Mouse (Mus musculus): ENCODE measurements around the gene Slit1. TPM values are rescaled to one million over a fixed set of nuclear protein-coding genes. Genes with fewer than 3 reads are reported as not detected.
A peak's percentile ranks its signal among the peaks of the same experiment; 100 is the strongest.

Gene Slit1
- polyA plus RNA-seq, 1 experiment from 2014 or later = 14.4 TPM

DNA sequence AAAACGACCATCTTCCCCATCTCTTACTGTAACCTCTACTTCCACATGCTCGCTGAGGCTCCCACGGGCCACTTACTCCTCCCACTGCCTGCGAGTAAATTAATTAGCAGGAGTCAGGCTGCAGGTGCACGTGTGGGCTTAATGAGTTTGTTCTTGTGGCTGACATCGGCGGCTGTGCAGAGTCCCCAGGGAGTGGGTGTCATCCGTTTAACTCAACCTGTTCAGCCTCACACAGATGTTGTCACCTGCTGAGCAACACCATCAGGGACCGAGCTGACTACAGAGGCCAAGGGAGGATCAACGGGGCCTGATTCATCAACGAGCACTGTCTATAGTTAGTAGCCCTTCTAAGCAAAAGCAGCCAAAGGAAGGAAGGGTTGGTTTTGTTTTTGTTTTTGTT lies 100.5 kb downstream of the Slit1 start:
- no peak for ATAC-seq
- no peak overlapping the region for H3K27ac ChIP-seq
- WGBS = 38% methylated on average over 11 of the region's 11 CpGs

DNA sequence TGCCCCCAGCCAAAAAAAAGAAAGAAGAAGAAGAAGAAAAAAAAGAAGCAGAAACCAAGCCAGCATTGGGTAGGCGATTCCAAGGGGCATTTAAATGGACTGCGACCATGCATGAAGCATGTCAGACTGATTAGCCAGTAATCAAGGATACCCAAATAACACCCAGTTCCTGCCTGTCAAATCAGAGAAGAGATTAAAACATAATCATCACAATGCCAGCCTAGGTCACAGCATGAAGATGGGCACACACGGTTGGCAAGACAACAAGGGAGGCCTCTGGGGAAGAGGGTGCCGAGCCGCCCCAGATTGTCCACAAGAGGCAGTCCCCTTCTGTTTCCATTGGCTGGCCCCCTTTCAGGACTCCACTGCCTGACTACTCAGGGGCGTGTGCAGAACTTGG lies 108.5 kb downstream of the Slit1 start:
- WGBS = 53% methylated on average over 6 of the region's 6 CpGs
- Histone ChIP-seq H3K27me3 (0 out of 2 replicates have a peak, but pooled peaks cover 3% of the 10 kb centered on the region), H3K4me2 (no peak overlapping the region), H3K4me1 (peaks cover 3% of the 10 kb centered on the region; the same call in 1 of the 2 replicates), H3K36me3 (ENCODE audit: poor library complexity, severe bottlenecking) (peaks cover 5% of the 10 kb centered on the region; the same call in 1 of the 2 replicates), H3K4me3 (no peak overlapping the region), H3K9me3 (replicated peaks) (no peaks in the 10 kb centered on the region), H3K9ac (no peak overlapping the region), H3K27ac (no peak overlapping the region)
- ATAC-seq = no peak

More for the DNA sequence above, 100.5 kb downstream of the Slit1 start:
- Histone ChIP-seq H3K27me3 (no peaks in the 10 kb centered on the region), H3K9ac (no peak overlapping the region), H3K4me3 (no peak overlapping the region), H3K9me3 (replicated peaks) (no peaks in the 10 kb centered on the region; the same call in 1 of the 2 replicates), H3K36me3 (ENCODE audit: poor library complexity, severe bottlenecking) (peaks cover 20% of the 10 kb centered on the region), H3K4me2 (no peak overlapping the region), H3K4me1 (no peaks in the 10 kb centered on the region)

DNA sequence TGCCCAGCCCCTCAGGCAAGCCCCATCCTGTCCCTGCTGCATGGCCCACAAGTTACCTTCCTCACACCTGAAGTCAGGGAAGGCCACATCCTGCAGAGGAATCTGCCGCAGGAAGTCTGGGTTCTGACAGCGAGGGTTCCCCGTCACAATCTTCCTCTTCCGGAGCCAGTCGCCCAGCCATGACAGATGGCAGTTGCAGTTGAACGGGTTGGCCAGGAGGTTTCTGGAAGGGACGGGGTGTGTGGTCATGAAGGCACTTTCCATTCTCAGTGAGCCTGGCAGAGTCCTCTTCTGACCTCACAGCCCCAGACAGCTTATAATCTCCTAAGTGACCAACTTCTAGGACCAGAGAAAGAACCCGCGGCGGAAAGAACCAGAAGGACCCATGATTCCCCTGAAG lies 109.4 kb downstream of the Slit1 start:
- Histone ChIP-seq H3K27me3 (0 out of 2 replicates have a peak, but pooled peaks cover 3% of the 10 kb centered on the region), H3K4me1 (peaks cover 8% of the 10 kb centered on the region; the same call in 1 of the 2 replicates), H3K4me2 (no peak overlapping the region), H3K4me3 (no peak overlapping the region), H3K36me3 (ENCODE audit: poor library complexity, severe bottlenecking) (peaks cover 5% of the 10 kb centered on the region; the same call in 1 of the 2 replicates), H3K27ac (no peak overlapping the region), H3K9ac (no peak overlapping the region), H3K9me3 (replicated peaks) (no peaks in the 10 kb centered on the region)
- WGBS = 95% methylated on average over 10 of the region's 10 CpGs
- ATAC-seq = no peak

DNA sequence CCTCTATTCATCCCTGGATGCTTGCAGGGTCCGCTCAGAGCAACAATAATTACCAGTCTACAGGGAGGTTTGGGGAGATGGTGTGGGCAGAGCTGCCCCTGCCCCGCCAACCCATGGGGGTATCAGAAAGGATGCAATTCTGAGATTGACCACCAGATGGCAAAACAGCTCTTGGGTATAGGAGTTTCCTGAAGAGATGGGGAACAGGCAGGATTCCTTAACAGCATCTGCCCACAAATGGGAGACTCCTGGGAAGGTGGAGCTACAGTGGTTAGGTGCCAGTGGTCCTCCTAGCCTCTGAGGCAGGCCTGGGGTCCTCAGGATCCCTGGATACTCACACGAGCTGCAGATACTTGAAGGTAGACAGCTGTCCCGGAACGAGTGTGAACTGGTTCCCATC lies 113.9 kb downstream of the Slit1 start:
- peaks cover 3% of the 10 kb centered on the region; the same call in 1 of the 2 replicates for H3K27me3 ChIP-seq
- no peak overlapping the region for H3K9ac ChIP-seq
- H3K4me3 ChIP-seq = no peak overlapping the region
- H3K4me1 ChIP-seq = peaks cover 12% of the 10 kb centered on the region; the same call in 1 of the 2 replicates
- H3K27ac ChIP-seq = no peak overlapping the region
- H3K4me2 ChIP-seq = no peak overlapping the region
- peak; percentile 75 for ATAC-seq
- WGBS = 40% methylated on average over 5 of the region's 5 CpGs
- peaks cover 37% of the 10 kb centered on the region for H3K36me3 ChIP-seq (ENCODE audit: poor library complexity, severe bottlenecking)
- H3K9me3 ChIP-seq (replicated peaks) = peaks cover 4% of the 10 kb centered on the region; the same call in 1 of the 2 replicates

DNA sequence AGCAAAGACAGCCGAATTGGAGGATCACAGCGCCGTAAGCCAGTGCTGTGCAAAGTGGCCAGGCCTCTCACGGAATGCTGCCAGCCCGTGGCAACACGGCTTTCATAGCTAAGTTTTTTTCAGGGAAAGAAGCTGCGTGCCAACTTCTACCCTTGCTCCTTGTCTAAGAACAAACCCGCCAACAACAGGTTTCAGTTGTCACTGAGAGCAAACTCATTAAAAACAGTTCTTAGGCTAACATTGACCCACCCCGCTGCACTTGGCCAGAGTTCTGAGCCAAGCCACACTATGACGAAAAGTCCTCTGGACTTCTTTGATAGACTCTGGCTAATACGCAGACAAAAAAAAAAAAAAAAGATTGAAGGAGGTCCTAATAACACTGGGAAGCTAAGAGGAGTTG lies 114.5 kb downstream of the Slit1 start:
- no peak overlapping the region for H3K4me2 ChIP-seq
- peaks cover 3% of the 10 kb centered on the region; the same call in 1 of the 2 replicates for H3K27me3 ChIP-seq
- no peak overlapping the region for H3K9ac ChIP-seq
- no peak overlapping the region for H3K27ac ChIP-seq
- H3K4me1 ChIP-seq = peaks cover 12% of the 10 kb centered on the region; the same call in 1 of the 2 replicates
- 58% methylated on average over 11 of the region's 11 CpGs for WGBS
- ATAC-seq = peak; percentile 20; the same call in 1 of the 2 replicates
- peaks cover 40% of the 10 kb centered on the region for H3K36me3 ChIP-seq (ENCODE audit: poor library complexity, severe bottlenecking)
- peaks cover 4% of the 10 kb centered on the region; the same call in 1 of the 2 replicates for H3K9me3 ChIP-seq (replicated peaks)
- no peak overlapping the region for H3K4me3 ChIP-seq

DNA sequence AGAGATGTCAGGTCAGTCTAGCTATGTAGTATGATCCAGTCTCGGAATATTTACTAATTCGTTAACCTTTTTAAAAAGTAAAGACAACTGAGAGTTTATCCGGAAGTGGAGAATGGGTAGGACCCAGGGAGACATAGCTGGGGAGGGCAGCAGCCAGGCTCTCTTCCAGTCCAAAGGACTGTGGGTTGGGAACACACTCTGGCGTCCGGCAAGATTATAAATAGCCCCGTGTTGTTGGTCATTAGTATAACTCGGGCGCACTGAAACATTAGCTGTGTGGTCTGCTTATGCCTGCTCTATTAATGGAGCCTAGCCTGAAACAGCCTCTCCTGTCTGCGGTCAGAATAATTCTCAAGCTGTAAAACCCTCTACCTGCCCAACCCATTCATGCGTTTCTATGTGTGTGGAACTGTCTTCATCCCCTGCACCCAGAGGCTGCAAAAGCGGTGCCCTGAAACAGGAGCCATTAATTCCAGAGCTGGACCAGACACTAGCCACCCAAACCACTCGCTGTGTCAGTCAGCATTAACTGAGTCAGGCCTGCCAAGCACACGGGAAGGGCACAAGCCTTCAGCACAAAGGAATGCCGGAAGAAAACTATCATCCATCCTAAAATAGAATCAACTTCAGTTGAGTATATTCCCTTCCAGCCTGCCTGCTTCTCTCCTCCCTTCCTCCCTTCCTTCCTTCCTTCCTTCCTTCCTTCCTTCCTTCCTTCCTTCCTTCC lies 122.9 kb downstream of the Slit1 start:
- H3K4me3 ChIP-seq = no peak overlapping the region
- peaks cover 3% of the 10 kb centered on the region; the same call in 1 of the 2 replicates for H3K27me3 ChIP-seq
- peaks cover 24% of the 10 kb centered on the region for H3K4me1 ChIP-seq
- H3K4me2 ChIP-seq = no peak overlapping the region
- H3K36me3 ChIP-seq (ENCODE audit: poor library complexity, severe bottlenecking) = peaks cover 24% of the 10 kb centered on the region
- no peak overlapping the region for H3K9ac ChIP-seq
- WGBS = 85% methylated on average over 14 of the region's 14 CpGs
- H3K27ac ChIP-seq = no peak overlapping the region
- no peak for ATAC-seq
- peaks cover 4% of the 10 kb centered on the region; the same call in 1 of the 2 replicates for H3K9me3 ChIP-seq (replicated peaks)

DNA sequence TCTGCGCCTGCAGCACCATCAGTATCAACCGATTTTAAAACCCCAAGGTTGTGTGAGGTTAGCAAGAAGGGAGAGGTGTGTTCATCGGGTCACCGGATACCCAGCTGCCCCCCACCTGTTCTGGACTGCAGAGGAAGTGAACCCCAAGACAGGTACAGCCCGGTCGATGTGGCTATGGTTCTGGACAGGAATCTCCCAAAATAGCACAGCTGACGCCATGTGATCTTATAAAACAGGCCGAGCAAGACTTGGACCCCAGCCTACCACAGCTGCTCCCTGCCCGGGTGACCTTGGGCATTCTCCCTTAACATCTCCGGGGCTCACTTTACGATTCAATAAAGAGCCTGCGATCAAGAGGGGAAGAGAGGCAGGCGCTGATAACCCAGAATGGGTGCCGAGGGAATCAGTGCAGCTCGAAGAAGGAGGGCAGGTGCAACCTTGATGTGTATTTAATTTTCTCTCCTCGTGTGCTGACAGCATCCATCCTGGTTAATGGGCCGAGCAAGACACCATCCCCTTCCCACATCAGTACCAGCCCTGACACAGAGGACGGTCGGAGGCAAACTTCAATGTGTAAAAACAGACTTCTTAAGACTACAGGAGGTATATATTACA lies 124.6 kb downstream of the Slit1 start:
- peak; percentile 1; the same call in 1 of the 2 replicates for ATAC-seq
- Histone ChIP-seq H3K4me1 (peaks cover 38% of the 10 kb centered on the region), H3K9ac (no peak overlapping the region), H3K36me3 (ENCODE audit: poor library complexity, severe bottlenecking) (0 out of 2 replicates have a peak, but pooled peaks cover 8% of the 10 kb centered on the region), H3K4me3 (no peak overlapping the region), H3K27ac (peak overlapping the region; percentile 72; the same call in 1 of the 2 replicates), H3K4me2 (no peak overlapping the region), H3K27me3 (peaks cover 10% of the 10 kb centered on the region; the same call in 1 of the 2 replicates), H3K9me3 (replicated peaks) (no peaks in the 10 kb centered on the region)
- WGBS = 83% methylated on average over 19 of the region's 19 CpGs

DNA sequence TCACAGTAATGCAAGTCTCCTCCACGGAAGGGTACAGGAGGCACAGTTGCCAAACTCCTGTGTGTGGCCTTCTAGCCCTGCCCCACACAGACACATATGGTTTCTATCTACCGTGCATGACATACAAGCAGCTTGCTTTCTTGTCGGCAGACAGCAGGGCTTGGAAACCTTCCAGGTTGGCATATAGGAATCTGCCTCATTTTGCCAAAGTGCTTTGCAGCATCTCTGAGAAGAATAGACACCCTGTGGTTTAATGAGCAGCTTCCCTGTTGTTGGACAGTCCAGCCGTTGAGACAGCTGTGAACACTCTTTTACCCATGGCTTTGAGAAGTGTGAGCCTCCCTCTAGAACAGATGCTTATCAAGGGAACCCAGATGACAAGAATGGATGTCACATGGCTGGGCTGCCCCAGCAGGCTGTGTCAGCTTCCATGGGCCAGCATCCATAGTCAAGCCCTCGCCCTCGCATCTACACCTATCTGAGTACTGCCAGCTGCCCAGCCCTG lies 125.3 kb downstream of the Slit1 start:
- H3K4me3 ChIP-seq = no peak overlapping the region
- H3K27me3 ChIP-seq = peaks cover 10% of the 10 kb centered on the region; the same call in 1 of the 2 replicates
- H3K36me3 ChIP-seq (ENCODE audit: poor library complexity, severe bottlenecking) = 0 out of 2 replicates have a peak, but pooled peaks cover under 1% of the 10 kb centered on the region
- 43% methylated on average over 6 of the region's 6 CpGs for WGBS
- H3K4me2 ChIP-seq = no peak overlapping the region
- ATAC-seq = peak; percentile 71
- H3K27ac ChIP-seq = peak overlapping the region; percentile 72; the same call in 1 of the 2 replicates
- H3K9me3 ChIP-seq (replicated peaks) = no peaks in the 10 kb centered on the region
- peaks cover 44% of the 10 kb centered on the region for H3K4me1 ChIP-seq
- H3K9ac ChIP-seq = no peak overlapping the region

DNA sequence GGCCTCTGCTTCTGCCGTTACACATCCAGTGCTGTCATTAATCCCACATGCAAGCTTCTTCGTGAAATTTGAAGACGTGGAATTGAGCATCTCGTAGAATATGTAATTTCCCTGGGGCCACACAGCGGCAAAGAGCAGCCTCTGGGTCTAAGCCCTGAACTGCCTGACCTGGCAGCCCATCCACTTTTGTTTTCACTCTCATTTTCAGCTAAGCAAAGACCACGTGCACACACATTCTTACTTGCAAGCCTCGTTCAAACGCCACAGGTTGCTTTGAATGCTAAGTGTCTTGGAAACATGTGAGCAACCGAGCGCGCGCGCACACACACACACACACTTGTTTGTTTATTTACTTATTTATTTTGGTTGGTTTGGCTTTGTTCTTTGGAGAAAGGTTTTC lies 126.4 kb downstream of the Slit1 start:
- H3K9ac ChIP-seq = no peak overlapping the region
- H3K4me3 ChIP-seq = no peak overlapping the region
- ATAC-seq = no peak
- H3K27me3 ChIP-seq = peaks cover 10% of the 10 kb centered on the region; the same call in 1 of the 2 replicates
- no peaks in the 10 kb centered on the region for H3K36me3 ChIP-seq (ENCODE audit: poor library complexity, severe bottlenecking)
- H3K4me2 ChIP-seq = no peak overlapping the region
- 72% methylated on average over 13 of the region's 13 CpGs for WGBS
- no peak overlapping the region for H3K27ac ChIP-seq
- peaks cover 48% of the 10 kb centered on the region for H3K4me1 ChIP-seq
- no peaks in the 10 kb centered on the region for H3K9me3 ChIP-seq (replicated peaks)

DNA sequence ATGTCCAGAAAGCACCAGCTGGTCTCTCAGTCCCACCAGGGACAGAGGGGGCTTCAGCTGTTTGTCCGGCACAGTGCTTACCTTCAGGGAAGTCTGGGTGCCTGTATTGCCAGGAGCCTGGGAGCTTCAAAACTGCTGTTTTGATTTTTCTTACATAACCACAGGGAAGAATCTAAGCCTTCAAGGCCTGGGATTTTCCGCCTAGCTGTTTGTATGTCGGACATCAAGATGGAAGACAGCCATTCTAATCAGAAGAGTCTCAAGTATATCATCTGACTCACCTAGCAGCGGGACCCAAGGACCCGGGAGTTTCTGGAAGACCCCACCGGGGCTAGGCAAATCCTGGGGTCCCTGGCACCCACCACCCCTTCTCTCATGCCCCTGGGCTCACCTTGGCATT lies 127.2 kb downstream of the Slit1 start:
- no peak overlapping the region for H3K27ac ChIP-seq
- WGBS = 83% methylated on average over 6 of the region's 6 CpGs
- H3K4me1 ChIP-seq = peaks cover 52% of the 10 kb centered on the region
- H3K4me2 ChIP-seq = no peak overlapping the region
- no peak overlapping the region for H3K4me3 ChIP-seq
- no peaks in the 10 kb centered on the region for H3K9me3 ChIP-seq (replicated peaks)
- ATAC-seq = no peak
- 0 out of 2 replicates have a peak, but pooled peaks cover under 1% of the 10 kb centered on the region for H3K36me3 ChIP-seq (ENCODE audit: poor library complexity, severe bottlenecking)
- no peak overlapping the region for H3K9ac ChIP-seq
- H3K27me3 ChIP-seq = peaks cover 10% of the 10 kb centered on the region; the same call in 1 of the 2 replicates

DNA sequence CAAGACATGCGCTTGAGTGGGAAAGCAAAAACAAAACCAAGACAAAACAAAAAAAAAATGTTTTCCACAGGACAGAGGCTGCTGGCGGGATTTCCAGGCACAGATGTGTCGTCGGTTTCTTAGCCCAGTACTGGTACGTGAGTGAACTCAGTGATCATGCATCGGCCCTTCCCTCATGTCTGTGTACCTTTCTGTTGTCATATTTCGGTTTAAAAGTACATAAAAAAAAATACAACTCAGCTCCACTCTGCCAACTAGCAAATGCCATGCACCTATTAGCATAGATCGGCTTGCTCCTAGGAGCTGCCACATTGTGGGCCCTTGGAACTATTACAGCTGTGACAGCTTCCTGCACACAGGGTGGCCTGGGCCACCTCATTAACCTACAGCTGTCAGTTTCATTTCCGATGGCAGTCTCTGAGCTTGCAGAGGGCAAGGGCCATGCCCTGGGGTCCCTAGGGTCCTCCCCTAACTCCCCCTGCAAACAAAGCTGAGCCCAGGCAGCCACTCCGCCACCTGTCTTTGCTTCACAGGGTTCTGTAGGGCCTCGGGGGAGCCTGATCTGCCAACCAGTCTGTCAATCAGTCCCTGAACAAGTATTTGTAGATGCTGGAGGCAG lies 127.8 kb downstream of the Slit1 start:
- no peak for ATAC-seq
- Histone ChIP-seq H3K4me1 (peaks cover 52% of the 10 kb centered on the region), H3K4me2 (no peak overlapping the region), H3K27me3 (peaks cover 10% of the 10 kb centered on the region; the same call in 1 of the 2 replicates), H3K9ac (no peak overlapping the region), H3K9me3 (replicated peaks) (no peaks in the 10 kb centered on the region), H3K36me3 (ENCODE audit: poor library complexity, severe bottlenecking) (peaks cover 6% of the 10 kb centered on the region), H3K4me3 (no peak overlapping the region), H3K27ac (no peak overlapping the region)
- 58% methylated on average over 11 of the region's 11 CpGs for WGBS
